ENCODE assay signal across 8 mouse cellular contexts in the genomic region with DNA sequence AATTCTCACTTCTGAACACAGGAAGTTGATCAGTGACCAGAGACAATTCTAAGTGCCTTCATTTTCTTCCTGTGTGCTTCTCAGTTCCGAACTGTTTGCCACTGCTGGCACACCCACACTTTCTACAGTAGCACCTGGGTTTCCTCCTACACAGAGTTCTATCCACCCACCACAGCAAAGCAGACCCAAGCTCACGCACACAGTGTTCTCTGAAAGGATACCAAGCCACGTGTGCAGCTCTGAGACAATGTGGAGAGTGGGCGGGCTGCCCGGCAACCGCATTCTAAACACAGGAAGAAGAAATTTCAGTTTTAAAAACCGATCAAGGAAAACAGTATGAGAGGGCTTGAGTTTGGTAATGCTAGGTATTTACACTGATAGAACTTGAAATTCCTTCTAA.
DNase-seq lines count a peak whose midpoint lies in the region; ATAC-seq lines count a peak whose summit lies in the region.

No protein-coding gene starts in this region.

- DNase-seq in CD4-positive, CD25-positive, alpha-beta regulatory T cell, adult 2 months (ENCODE audit: low read depth, low spot score), result peak; percentile 64
- DNase-seq in frontal cortex, postnatal 25 days (ENCODE audit: low spot score in 2 of 2), result peak; percentile 45 to 66
- DNase-seq in layer of hippocampus, postnatal 36 days, result peak; percentile 86 to 88
- DNase-seq in right cerebral cortex, postnatal 10 days (ENCODE audit: low spot score in 2 of 2), result peak; percentile 86 to 93
- no peak for DNase-seq in urinary bladder, adult 2 months (ENCODE audit: low spot score)
- no peak for DNase-seq in c-Kit-positive CD71-positive TER-119-positive erythroid progenitor cells, embryonic 14.5 days (ENCODE audit: low spot score)
- DNase-seq in adrenal gland, postnatal 36 days, result no peak

- H3K4me2 ChIP-seq in midbrain, embryonic 15.5 days, result no peak overlapping the region

- no peak for ATAC-seq in midbrain, embryonic 15.5 days (replicated peaks)

- H3K9me3 ChIP-seq in midbrain, embryonic 15.5 days, result no peaks in the 10 kb centered on the region

- H3K4me1 ChIP-seq in midbrain, embryonic 15.5 days, result no peaks in the 10 kb centered on the region

- no peaks in the 10 kb centered on the region for H3K36me3 ChIP-seq in midbrain, embryonic 15.5 days (replicated peaks)

- H3K27ac ChIP-seq in midbrain, embryonic 15.5 days, result no peak overlapping the region

- H3K9ac ChIP-seq in midbrain, embryonic 15.5 days, result no peak overlapping the region

- H3K27me3 ChIP-seq in midbrain, embryonic 15.5 days (replicated peaks), result no peaks in the 10 kb centered on the region

- 79% methylated on average over 7 of the region's 7 CpGs for WGBS in midbrain, embryonic 15.5 days

- H3K4me3 ChIP-seq in midbrain, embryonic 15.5 days, result no peak overlapping the region

Comparison
In these comparisons a context has a peak if more than half of its experiments do, and no peak if none do; other contexts are left out.
1. DNase-seq: peak in CD4-positive, CD25-positive, alpha-beta regulatory T cell, adult 2 months (single experiment), frontal cortex, postnatal 25 days (2 of 2), layer of hippocampus, postnatal 36 days (2 of 2) and right cerebral cortex, postnatal 10 days (2 of 2); none in urinary bladder, adult 2 months (single experiment), c-Kit-positive CD71-positive TER-119-positive erythroid progenitor cells, embryonic 14.5 days (single experiment) and adrenal gland, postnatal 36 days (0 of 2).